8 mouse cellular contexts compared by ENCODE assay signal in genomic region chr6:134848197-134848890, GRCm38 (mm10). TPM values are rescaled to one million over a fixed set of nuclear protein-coding genes. Genes with fewer than 3 reads are reported as not detected.
DNase-seq lines count a peak whose midpoint lies in the region; TF ChIP-seq lines count a peak whose summit lies in the region.

No protein-coding gene starts in this region.

- peak; percentile 40 for TF ChIP-seq CTCF in gastrocnemius, adult 2 months (IDR thresholded peaks at IDR 0.05)

- intact Hi-C loops in gastrocnemius, adult 2 months (cut with DNase I) = no loop called here

- no peak overlapping the region for H3K4me3 ChIP-seq in gastrocnemius, adult 2 months

- no peak overlapping the region for H3K27ac ChIP-seq in gastrocnemius, adult 2 months

- no peak for DNase-seq in gastrocnemius, adult 2 months
- no peak for DNase-seq in gastrocnemius, adult 8-10 months (ENCODE audit: low spot score in 2 of 2)
- peak; percentile 65 for DNase-seq in A20 (ENCODE audit: low read depth, low spot score)
- DNase-seq in brain, adult 2 months (ENCODE audit: low read depth, low spot score) = peak; percentile 77
- DNase-seq in kidney, postnatal 25 days = peak; percentile 62 to 77
- peak; percentile 81 for DNase-seq in thymus, postnatal 4 days
- no peak for DNase-seq in right cerebral cortex, postnatal 4 days
- no peak for DNase-seq in right cerebral cortex, adult 2 months (ENCODE audit: low spot score in 2 of 2)

RNA-seq across cellular contexts. Expression of gene Crebl2, which starts 18.4 kb away (rescaled TPM):
- 10 to 100 TPM; 10.4 to 10.9 TPM for total RNA-seq in gastrocnemius, adult 2 months (2021)
- 10 to 100 TPM; 11.1 to 14.2 (median 12.4) TPM for total RNA-seq in gastrocnemius, adult 8-10 months (2022)

RNA-seq across cellular contexts. Expression of gene Gpr19, which starts 50.0 kb away (rescaled TPM):
- 1 to 10 TPM; 4.0 to 4.1 TPM for total RNA-seq in gastrocnemius, adult 2 months (2021)
- total RNA-seq in gastrocnemius, adult 8-10 months (2022) = 1 to 10 TPM; 3.6 to 5.4 (median 4.7) TPM

RNA-seq across cellular contexts. Expression of gene Dusp16, which starts 55.9 kb away (rescaled TPM):
- 10 to 100 TPM; 11.4 to 19.4 TPM for total RNA-seq in gastrocnemius, adult 2 months (2021)
- 10 to 100 TPM; 14.4 to 18.5 (median 15.8) TPM for total RNA-seq in gastrocnemius, adult 8-10 months (2022)

Comparison
In these comparisons a context has a peak if more than half of its experiments do, and no peak if none do; other contexts are left out.
1. DNase-seq: peak in A20 (single experiment), brain, adult 2 months (single experiment), kidney, postnatal 25 days (2 of 2) and thymus, postnatal 4 days (single experiment); none in gastrocnemius, adult 2 months (single experiment), gastrocnemius, adult 8-10 months (0 of 2), right cerebral cortex, postnatal 4 days (single experiment) and right cerebral cortex, adult 2 months (0 of 2).